Mouse (Mus musculus) ovary, postnatal 36 days (tissue): Measurements from ENCODE around the gene Zbtb44.

Experiments used
- DNase-seq: peaks from one replicate; pipeline ENCODE4 v3.0.0; 2022; ENCODE audit warnings: low spot score, mixed read lengths

Gene Zbtb44

GRCm38 (mm10) chr9:31070706-31071105 lies 40.3 kb downstream of the Zbtb44 start:
- no peak for DNase-seq

GRCm38 (mm10) chr9:31072256-31072655 lies 41.8 kb downstream of the Zbtb44 start:
- DNase-seq, result no peak

GRCm38 (mm10) chr9:31073797-31074196 lies 43.4 kb downstream of the Zbtb44 start:
- DNase-seq, result no peak

- no peak for DNase-seq
Measured at GRCm38 (mm10) chr9:31074836-31075235, 44.4 kb downstream of the Zbtb44 start.

- DNase-seq, result no peak
Measured at GRCm38 (mm10) chr9:31080726-31081125, 50.3 kb downstream of the Zbtb44 start.

- DNase-seq, result peak; percentile 70
Measured at GRCm38 (mm10) chr9:31082054-31082666, 51.7 kb downstream of the Zbtb44 start.

GRCm38 (mm10) chr9:31082771-31083170 lies 52.3 kb downstream of the Zbtb44 start:
- no peak for DNase-seq

GRCm38 (mm10) chr9:31085556-31085955 lies 55.1 kb downstream of the Zbtb44 start:
- DNase-seq, result no peak

- DNase-seq, result peak; percentile 52
Measured at GRCm38 (mm10) chr9:31086085-31086753, 55.8 kb downstream of the Zbtb44 start.

GRCm38 (mm10) chr9:31086754-31087145 lies 56.3 kb downstream of the Zbtb44 start:
- no peak for DNase-seq

- DNase-seq, result no peak
Measured at GRCm38 (mm10) chr9:31087466-31087865, 57.0 kb downstream of the Zbtb44 start.

- DNase-seq, result no peak
Measured at GRCm38 (mm10) chr9:31088116-31088515, 57.7 kb downstream of the Zbtb44 start.

- DNase-seq, result no peak
Measured at GRCm38 (mm10) chr9:31088883-31089282, 58.4 kb downstream of the Zbtb44 start.

GRCm38 (mm10) chr9:31089541-31089940 lies 59.1 kb downstream of the Zbtb44 start:
- DNase-seq, result no peak

- no peak for DNase-seq
Measured at GRCm38 (mm10) chr9:31090081-31091023, 59.9 kb downstream of the Zbtb44 start.

- no peak for DNase-seq
Measured at GRCm38 (mm10) chr9:31091162-31091581, 60.7 kb downstream of the Zbtb44 start.

- DNase-seq, result no peak
Measured at GRCm38 (mm10) chr9:31092111-31092832, 61.8 kb downstream of the Zbtb44 start.

GRCm38 (mm10) chr9:31092833-31093195 lies 62.4 kb downstream of the Zbtb44 start:
- no peak for DNase-seq

GRCm38 (mm10) chr9:31097088-31098082 lies 66.9 kb downstream of the Zbtb44 start:
- no peak for DNase-seq

GRCm38 (mm10) chr9:31098118-31098517 lies 67.7 kb downstream of the Zbtb44 start:
- DNase-seq, result no peak

- no peak for DNase-seq
Measured at GRCm38 (mm10) chr9:31108464-31108863, 78.0 kb downstream of the Zbtb44 start.
